Mouse (Mus musculus) megakaryocyte, embryonic 14.5 days (primary cell): Measurements from ENCODE around the gene Dnah17.

Experiments
- FLI1 ChIP-seq: IDR thresholded peaks from 2 replicates; pipeline ENCODE4 v1.6.1; 2012; ENCODE audit warnings: low read length, inconsistent platforms, mixed read lengths
- GATA1 ChIP-seq: IDR thresholded peaks from 3 replicates; pipeline ENCODE4 v1.6.1; 2012; ENCODE audit warnings: mixed read lengths, low read length, inconsistent platforms, borderline replicate concordance

- TF ChIP-seq GATA1 = no peak
- no peak for TF ChIP-seq FLI1
Observed at GRCm38 (mm10) chr11:118165681-118166080, 35.2 kb upstream of the Dnah17 start.
